Mouse (Mus musculus) spleen, adult 18-20 months (tissue): Measurements from ENCODE around the gene Gpr39.
A peak's percentile ranks its signal among the peaks of the same experiment; 100 is the strongest.

Source experiments
- DNase-seq, 2 experiments: peaks; one replicate each; pipeline ENCODE4 v3.0.0; 2022; ENCODE audit warnings: mixed read lengths in 2 of 2

The Gpr39 gene

GRCm38 (mm10) chr1:125701101-125701590 lies 24.4 kb downstream of the Gpr39 start:
- no peak for DNase-seq

- no peak for DNase-seq
Observed at GRCm38 (mm10) chr1:125701773-125702172, 25.0 kb downstream of the Gpr39 start.

- no peak for DNase-seq
Observed at GRCm38 (mm10) chr1:125702326-125702725, 25.5 kb downstream of the Gpr39 start.

DNA sequence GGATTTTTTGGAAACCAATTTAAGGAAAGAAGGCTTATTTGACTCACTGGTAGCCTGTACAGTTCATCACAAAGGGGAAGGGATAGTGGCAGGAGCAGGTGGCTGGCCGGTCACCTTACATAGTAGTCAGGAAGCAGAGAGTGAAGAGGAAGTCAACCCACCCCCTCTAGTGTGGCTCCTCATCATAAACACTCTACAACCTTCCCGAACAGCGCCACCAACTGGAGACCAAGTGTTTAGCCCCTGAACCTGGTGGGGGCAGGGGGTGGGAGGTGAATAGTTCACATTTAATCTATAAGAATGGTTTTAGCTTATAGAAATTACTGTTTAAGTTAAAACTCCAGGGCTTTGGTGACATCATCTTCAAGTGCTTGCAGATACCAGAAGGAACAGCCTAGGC lies 28.6 kb downstream of the Gpr39 start:
- no peak for DNase-seq

GRCm38 (mm10) chr1:125715286-125715685 lies 38.5 kb downstream of the Gpr39 start:
- DNase-seq: no peak

DNA sequence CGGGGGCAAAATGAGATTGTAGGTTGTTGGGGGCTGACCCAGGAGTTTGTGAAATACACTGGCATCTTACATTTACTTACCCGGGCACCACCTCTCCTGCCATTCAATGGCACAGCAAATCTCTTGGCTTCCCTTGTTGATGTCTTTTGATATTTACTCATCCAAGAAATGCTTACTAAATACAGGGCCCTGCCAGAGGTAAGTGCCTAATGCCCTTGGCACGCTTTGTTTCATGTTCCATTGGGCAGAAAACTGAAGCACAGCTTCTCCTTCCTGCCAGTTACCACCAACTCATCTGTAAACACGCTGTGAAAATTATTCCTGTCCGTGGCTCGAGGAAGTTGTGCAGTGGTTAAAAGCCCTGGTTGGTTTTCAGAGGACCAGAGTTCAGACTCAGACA lies 39.4 kb downstream of the Gpr39 start:
- no peak for DNase-seq

DNA sequence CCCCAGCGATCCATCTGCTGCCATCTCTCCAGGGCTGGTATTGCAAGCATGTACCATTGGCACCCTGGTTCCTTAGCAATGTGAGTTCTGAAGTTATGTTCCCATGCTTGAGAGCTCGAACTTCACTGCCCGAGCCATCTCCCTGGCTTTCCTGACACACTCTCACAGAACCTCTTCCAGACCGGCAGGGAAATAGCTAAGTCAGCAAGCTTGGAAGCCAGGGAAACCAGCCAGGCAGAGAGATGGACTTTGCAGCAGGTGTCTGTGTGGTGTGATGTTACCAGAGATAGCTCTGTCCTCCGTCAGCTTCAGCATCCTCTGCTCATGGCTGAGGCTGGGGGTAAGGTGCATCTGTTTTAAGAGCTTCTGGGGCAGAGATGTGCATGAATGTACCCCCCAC lies 41.1 kb downstream of the Gpr39 start:
- no peak for DNase-seq

DNA sequence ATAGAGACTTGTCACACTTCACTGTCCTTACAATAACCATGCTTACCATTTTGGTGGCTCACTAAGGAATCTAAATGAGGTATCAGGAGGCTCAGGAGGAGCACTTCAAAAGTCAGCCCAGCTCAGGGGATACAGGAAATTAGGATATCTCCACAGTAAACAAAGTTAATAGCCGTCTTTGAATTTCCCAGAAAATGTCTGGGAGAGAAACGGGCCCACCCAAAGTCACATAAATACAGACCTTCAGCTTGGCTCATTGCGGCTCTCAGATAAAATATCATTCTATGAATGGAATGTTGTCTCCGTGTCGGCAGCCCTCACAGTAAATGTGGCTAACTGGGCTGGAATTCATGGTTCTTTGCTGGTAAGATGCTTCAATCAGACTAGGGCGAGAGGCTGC lies 42.3 kb downstream of the Gpr39 start:
- no peak for DNase-seq

- no peak for DNase-seq
Observed at GRCm38 (mm10) chr1:125721104-125721758, 44.4 kb downstream of the Gpr39 start.

DNA sequence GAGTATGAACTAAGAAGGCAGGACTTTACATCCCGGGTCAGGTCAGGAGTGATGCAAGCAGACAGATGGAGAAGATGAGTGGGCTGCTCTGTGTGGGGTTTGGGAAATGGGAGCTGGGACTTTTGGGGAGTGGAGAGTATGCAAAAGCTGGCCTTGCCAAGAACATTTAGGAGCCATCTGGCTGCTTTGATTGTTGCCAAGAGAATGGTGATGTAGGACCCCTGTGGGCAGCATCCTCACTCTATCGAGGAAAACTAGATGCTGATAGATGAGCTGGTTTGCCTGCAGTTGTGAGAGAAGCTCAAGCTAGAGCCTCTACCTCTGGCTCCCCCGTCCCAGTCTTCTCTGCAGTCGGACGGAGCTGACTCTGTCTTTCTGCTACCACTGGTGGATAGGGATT lies 47.5 kb downstream of the Gpr39 start:
- no peak for DNase-seq

- no peak for DNase-seq
Observed at GRCm38 (mm10) chr1:125729025-125729565, 52.3 kb downstream of the Gpr39 start.

- DNase-seq: no peak
Observed at GRCm38 (mm10) chr1:125729731-125730536, 53.1 kb downstream of the Gpr39 start.

DNA sequence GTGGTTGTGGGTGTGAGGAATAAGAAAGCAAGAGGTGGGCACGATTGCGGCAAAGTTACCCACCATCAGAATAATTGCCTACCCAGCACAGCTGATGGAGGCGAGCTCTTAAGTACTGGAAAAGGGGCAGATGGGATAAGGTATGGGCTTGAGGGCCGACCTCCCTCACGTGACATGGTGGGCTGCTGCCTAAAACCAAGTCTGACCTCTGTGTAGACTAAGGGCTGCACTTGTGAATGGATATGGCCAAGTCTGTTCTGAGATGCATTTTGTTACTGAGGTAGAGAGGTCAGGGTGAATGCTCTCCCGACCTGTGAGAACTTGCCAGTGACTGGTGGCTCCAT lies 53.7 kb downstream of the Gpr39 start:
- DNase-seq: no peak

DNA sequence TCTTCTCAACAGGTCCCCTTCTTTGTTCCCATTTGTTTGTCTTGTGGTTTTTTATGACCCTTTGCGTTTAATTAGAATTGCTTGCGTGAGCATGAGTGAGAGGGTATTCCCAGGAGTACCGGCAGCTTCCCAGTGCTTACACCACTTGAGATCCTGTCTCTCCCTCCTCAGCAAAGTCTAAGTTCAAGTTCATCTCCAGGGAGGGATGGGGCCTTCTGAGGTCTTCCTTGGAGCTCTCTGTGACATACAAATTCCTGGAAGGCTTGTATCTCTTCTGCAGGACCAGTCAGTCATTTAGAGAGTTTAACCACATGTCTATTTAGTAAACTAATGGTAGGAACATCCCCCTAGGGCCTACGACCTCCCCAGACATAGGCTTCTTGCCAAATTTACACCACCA lies 55.1 kb downstream of the Gpr39 start:
- no peak for DNase-seq

GRCm38 (mm10) chr1:125744766-125745165 lies 68.0 kb downstream of the Gpr39 start:
- no peak for DNase-seq

DNA sequence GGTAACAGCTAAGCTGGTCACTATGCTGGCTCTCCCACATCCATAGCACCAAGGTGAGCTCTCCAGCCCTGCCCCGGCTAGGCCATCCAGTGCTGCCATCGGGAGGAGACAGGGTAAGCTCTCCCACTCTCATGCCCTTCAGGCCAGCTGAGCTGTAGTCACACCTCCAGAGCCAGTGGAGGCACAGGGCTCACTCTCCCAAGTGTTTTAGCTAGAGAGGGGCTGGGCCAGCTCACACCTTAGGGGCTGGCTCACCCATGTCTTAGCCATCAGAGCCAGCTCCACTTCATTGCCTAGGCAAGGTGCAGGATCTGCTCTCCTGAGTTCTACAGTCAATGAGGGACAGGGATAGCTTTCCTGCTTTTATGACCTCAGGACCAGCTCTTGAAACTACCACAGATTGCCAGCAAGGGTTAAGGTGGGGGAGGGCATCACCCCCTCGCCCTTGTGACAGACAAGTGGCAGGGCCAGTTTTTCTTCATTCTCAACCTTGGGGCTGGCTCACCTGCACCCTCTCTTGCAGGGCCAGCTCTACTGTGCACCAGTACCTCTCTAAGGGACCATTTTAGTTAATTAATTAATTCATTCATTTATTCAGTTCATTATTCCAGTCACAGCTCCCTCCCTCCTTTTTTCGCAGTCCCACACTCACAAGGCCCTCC lies 78.7 kb downstream of the Gpr39 start:
- no peak for DNase-seq

GRCm38 (mm10) chr1:125759972-125760695 lies 83.3 kb downstream of the Gpr39 start:
- no peak for DNase-seq

- DNase-seq: no peak
Observed at GRCm38 (mm10) chr1:125760696-125761025, 83.9 kb downstream of the Gpr39 start.

GRCm38 (mm10) chr1:125762076-125762475 lies 85.3 kb downstream of the Gpr39 start:
- no peak for DNase-seq

DNA sequence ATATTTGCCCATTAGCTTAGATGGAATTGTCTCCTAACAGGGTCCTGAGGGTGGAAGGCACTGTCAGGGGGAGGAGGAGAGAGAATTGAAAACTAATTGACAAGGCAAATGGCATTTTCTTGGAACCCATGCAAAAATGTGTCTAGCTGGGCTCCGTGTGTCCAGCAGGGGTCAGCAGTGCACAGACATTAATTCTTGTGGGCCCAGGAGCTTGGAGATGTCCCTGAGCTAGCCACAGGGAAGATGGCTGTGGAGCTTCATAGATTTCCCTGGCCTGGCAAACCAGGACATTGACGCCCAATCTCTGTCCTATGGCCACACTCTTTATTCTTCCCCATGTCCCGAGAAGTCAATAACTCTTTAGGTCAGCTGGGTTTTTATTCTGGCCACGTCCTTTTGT lies 113.0 kb downstream of the Gpr39 start:
- peak in 1 of 2 experiments; percentile 12 for DNase-seq

DNA sequence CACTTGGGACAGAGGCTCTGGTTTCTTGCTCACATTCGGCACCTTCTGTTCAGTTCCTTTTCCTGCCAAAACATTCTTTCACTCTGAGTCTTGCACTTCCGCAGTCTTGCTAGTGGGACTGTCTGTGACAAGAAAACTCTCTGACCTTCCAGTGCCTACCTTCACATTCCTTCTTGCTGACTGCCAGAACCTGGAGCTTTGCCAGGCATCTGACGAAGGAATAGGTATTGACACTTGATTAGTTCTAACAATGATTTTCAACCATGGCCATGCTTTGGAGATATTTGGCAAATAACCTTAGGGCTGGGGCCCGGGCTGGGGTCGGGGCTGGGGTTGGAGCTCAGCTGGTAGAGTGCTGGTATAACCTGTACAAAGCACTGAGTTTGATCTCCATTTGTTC lies 123.7 kb downstream of the Gpr39 start:
- no peak for DNase-seq

- DNase-seq: no peak
Observed at GRCm38 (mm10) chr1:125808426-125808825, 131.6 kb downstream of the Gpr39 start.
